Mouse (Mus musculus) hindbrain, embryonic 12.5 days (tissue): ENCODE results near the gene Tcirg1. TPM values are rescaled to one million over a fixed set of nuclear protein-coding genes. Genes with fewer than 3 reads are reported as not detected.

Source experiments
- polyA plus RNA-seq: library from polyadenylated mRNA; unstranded; fragments of >200 nt; fragmentation: Nextera tagmentation; extraction: Ambion mirVana; gene quantifications from 2 replicates; pipeline ENCODE4 v1.2.1, GENCODE M21; 2016

Tcirg1 gene
- polyA plus RNA-seq, 1 experiment from 2014 or later = 24.9 TPM

Other genes with a start within 250 kb of the Tcirg1 start
- gene Lrp5, start 220.6 kb downstream of the Tcirg1 start, polyA plus RNA-seq = 3.8 and 4.0 TPM in 2 replicates
- gene 1810055G02Rik, start 198.8 kb downstream of the Tcirg1 start, polyA plus RNA-seq = 37.3 and 37.5 TPM in 2 replicates
- 59.3 and 70.8 TPM in 2 replicates for gene Kmt5b, start 139.7 kb downstream of the Tcirg1 start, polyA plus RNA-seq
- 63.2 and 66.8 TPM in 2 replicates for gene Chka, start 55.4 kb downstream of the Tcirg1 start, polyA plus RNA-seq
- gene Ndufs8, start 5.6 kb upstream of the Tcirg1 start, polyA plus RNA-seq = 180 and 207 TPM in 2 replicates
- gene Aldh3b1, start 22.7 kb upstream of the Tcirg1 start, polyA plus RNA-seq = 1.0 and 1.2 TPM in 2 replicates
- gene Unc93b1, start 28.1 kb upstream of the Tcirg1 start, polyA plus RNA-seq = 8.1 and 8.5 TPM in 2 replicates
- not detected in 2 replicates for gene Aldh3b3, start 51.5 kb upstream of the Tcirg1 start, polyA plus RNA-seq
- 0.96 and 1.2 TPM in 2 replicates for gene Aldh3b2, start 65.2 kb upstream of the Tcirg1 start, polyA plus RNA-seq
- gene Acy3, start 79.4 kb upstream of the Tcirg1 start, polyA plus RNA-seq = 2.4 and 2.6 TPM in 2 replicates
- 0.35 and 0.47 TPM in 2 replicates for gene Tbx10, start 85.6 kb upstream of the Tcirg1 start, polyA plus RNA-seq
- gene Nudt8, start 93.4 kb upstream of the Tcirg1 start, polyA plus RNA-seq = 18.7 and 18.9 TPM in 2 replicates
- gene Gm49405, start 93.5 kb upstream of the Tcirg1 start, polyA plus RNA-seq = 3.2 and 4.2 TPM in 2 replicates
- gene Doc2g, start 96.2 kb upstream of the Tcirg1 start, polyA plus RNA-seq = 4.4 and 5.8 TPM in 2 replicates
- 187 and 188 TPM in 2 replicates for gene Ndufv1, start 105.7 kb upstream of the Tcirg1 start, polyA plus RNA-seq
- 357 and 360 TPM in 2 replicates for gene Gstp1, start 130.9 kb upstream of the Tcirg1 start, polyA plus RNA-seq
- gene Gstp2, start 138.9 kb upstream of the Tcirg1 start, polyA plus RNA-seq = 1.5 and 8.3 TPM in 2 replicates
- not detected in 2 replicates for gene Gstp3, start 152.4 kb upstream of the Tcirg1 start, polyA plus RNA-seq
- not detected in 2 replicates for gene Cabp2, start 174.4 kb upstream of the Tcirg1 start, polyA plus RNA-seq
- gene Cdk2ap2, start 190.0 kb upstream of the Tcirg1 start, polyA plus RNA-seq = 65.6 and 76.9 TPM in 2 replicates
- 19.6 and 24.4 TPM in 2 replicates for gene Pitpnm1, start 192.9 kb upstream of the Tcirg1 start, polyA plus RNA-seq
- 68.8 and 71.3 TPM in 2 replicates for gene Aip, start 218.7 kb upstream of the Tcirg1 start, polyA plus RNA-seq
- gene Gpr152, start 232.7 kb upstream of the Tcirg1 start, polyA plus RNA-seq = 0.05 TPM in 1 of 2 replicates, not detected in the other
- 0.16 and 0.39 TPM in 2 replicates for gene Cabp4, start 236.9 kb upstream of the Tcirg1 start, polyA plus RNA-seq
- 128 and 131 TPM in 2 replicates for gene Coro1b, start 241.5 kb upstream of the Tcirg1 start, polyA plus RNA-seq
- gene Ptprcap, start 246.5 kb upstream of the Tcirg1 start, polyA plus RNA-seq = 1.0 and 1.2 TPM in 2 replicates